Mouse (Mus musculus) cortical plate, adult 2 months (tissue): ENCODE results near the gene A930004D18Rik. TPM values are rescaled to one million over a fixed set of nuclear protein-coding genes. Genes with fewer than 3 reads are reported as not detected.

Experiments
- H3K27ac ChIP-seq: fragments of 200-500 bp; 2 replicates; pipeline ENCODE4 v1.5.1; 2012; ENCODE audit warnings: low read length, control low read depth, inconsistent platforms; ENCODE audit not compliant: insufficient read depth
- H3K4me1 ChIP-seq: fragments of 200-500 bp; 2 replicates; pipeline ENCODE4 v1.6.1; 2011; ENCODE audit warnings: low read length; ENCODE audit not compliant: control insufficient read depth, insufficient read depth
- H3K4me3 ChIP-seq: fragments of 200-500 bp; 2 replicates; pipeline ENCODE4 v1.5.1; 2011; ENCODE audit warnings: mild to moderate bottlenecking, low read length, control low read depth; ENCODE audit not compliant: insufficient read depth
- CTCF ChIP-seq: fragments of 200-500 bp; IDR thresholded peaks from 2 replicates; pipeline ENCODE4 v1.5.1; 2011; ENCODE audit warnings: mild to moderate bottlenecking, control low read depth, low read length; ENCODE audit not compliant: insufficient read depth; ENCODE audit errors: extremely low read depth
- POLR2A ChIP-seq: fragments of 200-500 bp; IDR thresholded peaks from 2 replicates; pipeline ENCODE4 v1.6.1; 2011; ENCODE audit warnings: mild to moderate bottlenecking, low read length, control low read depth; ENCODE audit not compliant: insufficient read depth; ENCODE audit errors: extremely low read depth
- polyA plus RNA-seq: library from polyadenylated mRNA; depleted of rRNA; stranded (reverse); fragments of >200 nt; gene quantifications from 2 replicates; pipeline ENCODE4 v1.2.3, GENCODE M21; 2012

Gene A930004D18Rik
- polyA plus RNA-seq, 1 experiment, result 1.9 TPM

DNA sequence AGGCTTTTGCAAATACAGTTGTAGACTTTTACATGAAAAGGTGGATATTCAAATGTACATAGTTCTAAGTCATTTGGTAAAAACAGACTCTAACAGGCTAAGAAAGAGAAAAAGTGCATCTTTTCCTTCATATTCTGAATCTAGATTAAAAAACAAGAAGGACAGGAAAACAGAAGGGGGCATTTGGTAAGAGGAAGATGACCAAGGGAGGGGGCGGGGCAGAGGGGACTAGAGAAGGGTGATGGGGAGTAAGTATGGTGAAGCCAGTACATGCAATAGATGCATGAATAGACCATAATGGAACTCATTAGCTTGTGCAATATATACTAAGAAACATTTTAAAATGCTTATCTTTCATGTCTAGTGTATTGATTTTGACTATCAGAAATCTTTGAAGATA lies 22.9 kb upstream of the A930004D18Rik start:
- no peak overlapping the region for H3K27ac ChIP-seq
- H3K4me1 ChIP-seq, result no peaks in the 10 kb centered on the region; the same call in 1 of the 2 replicates
- TF ChIP-seq POLR2A (no peak), CTCF (no peak)

DNA sequence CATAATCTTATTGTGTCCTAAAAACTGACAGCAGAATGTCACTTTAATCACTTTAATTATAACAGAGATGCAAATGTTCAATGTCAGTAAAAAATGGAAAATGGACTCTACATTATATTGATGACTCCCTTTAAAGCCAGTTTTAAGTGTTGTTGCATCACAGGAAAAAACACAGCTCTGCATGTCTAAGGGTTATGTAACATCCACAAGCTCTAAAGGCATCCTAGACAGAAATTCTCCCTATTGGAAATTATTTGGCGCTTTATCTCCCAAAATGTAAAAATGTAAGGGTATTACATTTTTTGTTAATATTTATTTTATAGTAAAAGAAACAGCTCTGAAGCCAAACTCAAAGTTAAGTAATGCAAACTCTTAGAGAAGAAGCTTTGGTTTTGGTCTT lies 22.4 kb upstream of the A930004D18Rik start:
- Histone ChIP-seq H3K4me1 (no peaks in the 10 kb centered on the region; the same call in 1 of the 2 replicates), H3K27ac (no peak overlapping the region), H3K4me3 (no peak overlapping the region)
- no peak for TF ChIP-seq POLR2A
- no peak for TF ChIP-seq CTCF

More for the DNA sequence above, 22.9 kb upstream of the A930004D18Rik start:
- no peak overlapping the region for H3K4me3 ChIP-seq

DNA sequence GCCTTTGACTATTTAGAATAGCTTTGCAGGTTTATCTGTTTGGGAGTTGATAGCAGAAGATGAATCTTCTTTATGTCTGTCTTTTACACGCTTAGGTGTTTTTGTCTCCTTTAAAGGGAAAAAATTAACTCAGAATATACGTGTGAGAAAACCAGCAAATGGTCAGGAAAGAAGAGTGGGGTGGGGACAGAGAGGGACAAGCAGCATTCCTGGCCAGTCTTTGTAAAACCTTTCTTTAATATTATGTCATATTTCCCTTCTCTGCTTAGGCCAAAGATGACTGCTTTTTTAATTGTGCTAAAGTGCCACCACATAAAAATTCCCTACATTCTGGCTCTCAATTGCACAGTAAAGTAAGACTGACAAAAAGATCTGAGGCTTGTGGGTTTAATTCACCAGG lies 21.5 kb upstream of the A930004D18Rik start:
- no peak for TF ChIP-seq POLR2A
- TF ChIP-seq CTCF, result no peak
- Histone ChIP-seq H3K27ac (no peak overlapping the region), H3K4me3 (no peak overlapping the region), H3K4me1 (no peaks in the 10 kb centered on the region; the same call in 1 of the 2 replicates)

DNA sequence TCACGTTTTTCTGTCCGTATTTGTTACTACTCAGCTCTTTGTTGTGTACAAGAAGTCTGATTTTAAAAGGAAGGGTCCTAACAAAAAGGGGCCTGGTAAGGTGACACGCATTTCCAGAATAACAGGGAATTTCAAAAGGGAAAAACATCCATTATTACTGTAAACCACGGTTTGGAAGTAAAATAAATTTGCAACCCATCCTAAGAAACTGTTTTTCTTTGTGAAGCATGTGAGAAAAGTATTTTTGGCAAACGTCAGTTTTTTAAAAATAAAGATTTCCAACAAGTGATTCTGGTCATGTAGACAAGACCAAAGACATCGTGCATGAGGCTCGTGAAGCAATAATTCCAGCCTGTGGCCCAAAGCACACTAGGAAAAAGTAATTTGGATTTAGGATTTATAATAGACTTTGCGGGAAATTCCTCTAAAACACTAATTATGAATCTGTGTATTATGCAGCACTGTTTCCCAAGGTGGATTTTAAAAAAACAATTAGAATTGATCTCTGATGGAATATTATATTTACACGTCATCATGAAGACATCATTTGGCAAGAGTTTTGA lies 20.7 kb upstream of the A930004D18Rik start:
- Histone ChIP-seq H3K4me3 (peak overlapping the region; percentile 84; the same call in 1 of the 2 replicates), H3K27ac (no peak overlapping the region), H3K4me1 (no peaks in the 10 kb centered on the region; the same call in 1 of the 2 replicates)
- no peak for TF ChIP-seq CTCF
- no peak for TF ChIP-seq POLR2A

DNA sequence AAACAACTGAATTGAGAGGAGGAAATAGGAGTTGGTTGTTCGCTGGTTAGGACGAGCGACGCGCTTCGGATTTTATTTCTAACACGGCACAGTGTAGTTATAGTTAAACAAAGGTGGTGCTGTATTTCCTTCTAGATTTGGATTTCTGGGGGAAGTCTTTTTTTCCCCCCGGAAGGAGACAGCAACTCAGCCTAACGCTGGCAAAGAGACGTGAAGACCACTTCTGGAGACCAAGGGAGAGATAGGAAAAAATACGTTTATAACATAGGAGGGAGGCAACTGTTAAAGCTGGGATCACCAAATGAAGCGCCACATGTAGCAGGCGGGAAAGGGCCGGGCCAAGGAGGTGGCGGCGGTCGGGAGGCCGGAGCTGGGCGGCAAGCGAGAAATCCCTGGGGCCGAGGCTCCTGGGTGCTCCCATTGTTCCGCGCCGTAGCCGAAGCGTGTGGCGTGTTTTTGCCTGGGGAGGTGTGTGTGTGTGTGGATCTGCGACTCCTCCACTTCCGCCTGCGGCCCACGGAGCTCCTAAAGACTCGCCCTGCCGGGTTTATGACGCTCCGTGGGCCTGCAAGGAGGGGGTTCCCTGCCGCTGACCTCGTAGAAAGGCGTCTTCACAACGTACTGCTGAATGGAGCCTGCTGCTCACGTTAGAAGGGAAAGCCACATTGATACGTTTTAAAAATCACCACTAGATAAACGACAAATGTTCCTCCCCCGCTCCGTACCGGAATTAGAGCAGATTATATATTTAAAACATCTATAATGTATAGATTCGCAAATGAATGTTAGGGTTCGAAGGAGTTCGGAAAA lies 20.0 kb upstream of the A930004D18Rik start:
- H3K4me3 ChIP-seq, result peak overlapping the region; percentile 84
- H3K4me1 ChIP-seq, result no peaks in the 10 kb centered on the region; the same call in 1 of the 2 replicates
- H3K27ac ChIP-seq, result peak overlapping the region; percentile 79
- TF ChIP-seq POLR2A (0 out of 2 replicates have a peak, but pooled peaks have one; percentile 7), CTCF (no peak)

DNA sequence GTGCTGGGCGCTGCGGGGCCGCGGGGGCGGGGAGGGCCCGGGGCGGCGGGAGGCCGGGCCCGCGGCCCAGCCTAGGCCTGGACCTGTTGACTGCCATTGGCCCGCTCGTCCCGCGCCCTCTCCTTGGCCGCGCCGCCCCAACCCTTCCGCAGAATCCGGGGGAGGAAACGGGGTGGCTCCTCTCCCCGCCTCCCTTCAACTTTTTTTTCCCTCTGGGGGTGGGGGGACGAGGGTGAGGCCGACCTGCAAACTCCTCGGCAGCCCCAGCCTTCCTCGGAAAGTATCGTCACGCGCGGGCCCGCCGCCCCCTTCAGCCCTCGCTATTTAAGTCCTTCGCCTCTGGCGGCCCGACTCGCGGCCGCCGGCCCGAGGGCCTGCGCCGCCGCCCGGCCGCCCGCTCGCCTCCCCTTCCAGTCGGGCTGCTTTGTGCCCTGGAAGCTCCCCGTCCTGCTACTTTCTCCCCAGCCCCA lies 19.3 kb upstream of the A930004D18Rik start:
- Histone ChIP-seq H3K27ac (peak overlapping the region; percentile 79), H3K4me1 (no peaks in the 10 kb centered on the region; the same call in 1 of the 2 replicates), H3K4me3 (peak overlapping the region; percentile 84)
- TF ChIP-seq CTCF, result no peak
- TF ChIP-seq POLR2A, result no peak

DNA sequence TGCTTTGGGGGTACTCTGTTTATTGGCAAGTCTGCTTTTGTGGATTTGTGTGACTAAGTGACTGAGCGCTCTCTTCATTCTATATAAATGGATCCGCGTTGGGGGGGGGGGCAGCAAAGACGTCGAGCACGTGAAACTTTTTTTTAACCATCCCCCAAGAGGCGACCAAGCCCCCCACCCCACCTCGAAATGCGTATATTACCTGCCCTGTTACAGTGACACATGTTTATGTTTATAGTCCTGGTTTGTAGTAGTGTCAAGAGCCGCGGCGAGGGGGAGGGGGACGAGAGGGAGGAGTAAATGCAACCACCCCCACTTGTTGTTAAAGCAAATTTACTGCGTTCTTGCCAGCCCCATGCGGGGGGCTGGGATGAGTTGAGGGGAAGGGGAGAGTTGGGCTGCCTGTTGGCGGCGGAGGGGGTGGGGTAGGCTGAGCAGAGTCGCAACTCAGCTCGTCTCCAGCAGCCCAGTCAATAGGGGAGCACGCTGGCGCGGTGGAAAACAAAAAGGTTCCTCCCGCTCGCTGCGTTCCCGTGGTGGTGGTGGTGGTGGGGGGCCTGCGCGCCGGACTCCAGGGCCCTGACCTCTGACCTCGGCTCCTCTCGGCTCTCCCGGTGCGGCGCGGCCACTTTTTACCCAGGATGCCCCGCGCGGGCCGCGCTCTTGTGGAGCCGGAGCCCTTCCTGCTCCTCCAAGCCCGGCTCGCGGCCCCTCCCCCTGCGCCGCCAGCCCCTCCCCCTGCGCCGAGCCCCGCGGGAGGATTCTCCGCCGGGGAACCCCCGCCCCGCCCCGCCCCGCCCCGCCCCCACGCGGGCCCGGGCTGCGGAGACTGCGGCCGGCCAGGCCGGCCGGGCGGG lies 18.6 kb upstream of the A930004D18Rik start:
- H3K4me3 ChIP-seq, result peak overlapping the region; percentile 84
- no peaks in the 10 kb centered on the region; the same call in 1 of the 2 replicates for H3K4me1 ChIP-seq
- TF ChIP-seq CTCF, result no peak
- no peak for TF ChIP-seq POLR2A
- H3K27ac ChIP-seq, result peak overlapping the region; percentile 92

DNA sequence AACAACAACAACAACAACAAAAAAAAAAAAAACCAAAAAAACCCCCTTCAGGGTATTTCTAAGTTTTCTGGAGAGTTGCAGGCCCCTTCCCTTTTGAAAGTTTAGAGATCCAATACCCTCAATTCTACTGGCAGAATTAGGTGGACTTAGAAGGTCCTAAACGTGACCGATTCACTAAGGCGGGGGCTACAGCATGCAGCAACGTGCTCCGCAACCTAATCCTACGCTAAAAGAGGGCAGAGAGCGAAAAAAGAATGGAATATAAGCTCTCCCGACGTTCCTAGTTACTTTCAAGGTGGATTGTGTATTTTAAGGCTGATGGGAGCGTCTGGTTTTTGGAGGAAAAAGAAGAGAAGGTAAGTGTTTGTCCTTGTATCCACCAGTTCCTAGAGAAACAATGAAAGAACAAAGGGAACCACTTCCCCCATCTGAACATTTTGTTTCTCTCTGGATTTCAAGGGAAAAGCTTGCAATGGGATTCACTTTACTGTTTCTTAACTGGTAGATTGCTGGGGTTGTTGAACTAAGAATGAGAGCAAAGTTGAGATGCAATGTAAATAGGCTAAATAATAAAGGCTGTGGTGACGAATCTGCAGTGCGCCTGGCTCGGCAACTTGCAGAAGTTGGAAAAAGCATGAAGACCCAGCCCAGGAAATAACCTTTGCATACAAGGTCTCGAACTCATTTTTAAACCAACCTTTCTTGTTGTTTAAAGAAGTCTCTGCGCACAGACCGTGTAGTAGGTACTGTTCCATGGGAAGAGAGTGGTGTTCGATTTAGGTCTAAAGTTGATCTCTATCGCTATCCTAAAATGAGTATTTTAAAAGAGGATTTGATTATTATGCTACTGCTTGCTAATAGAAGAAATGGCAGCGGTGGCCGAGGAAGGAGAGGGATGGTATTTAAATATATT lies 17.7 kb upstream of the A930004D18Rik start, which contains the start of gene Mllt10:
Gene Mllt10, plus strand, starts transcription at position 222 of the 913 bp plus-strand sequence.
- TF ChIP-seq CTCF (no peak), POLR2A (no peak)
- peak within 1 kb of the TSS; percentile 92 for H3K27ac ChIP-seq
- H3K4me3 ChIP-seq, result peak within 1 kb of the TSS; percentile 84
- no peaks in the 10 kb centered on the region; the same call in 1 of the 2 replicates for H3K4me1 ChIP-seq
